Mouse (Mus musculus): ENCODE results near the gene Pgap3. TPM values are rescaled to one million over a fixed set of nuclear protein-coding genes. Genes with fewer than 3 reads are reported as not detected.
"Not testable (repeated sequence)": the region's sequence is repeated elsewhere in the genome, so short reads cannot be mapped to it uniquely, and the experiment has no call there.

The Pgap3 gene
- polyA plus RNA-seq, 1 experiment from 2014 or later = 15.1 TPM

DNA sequence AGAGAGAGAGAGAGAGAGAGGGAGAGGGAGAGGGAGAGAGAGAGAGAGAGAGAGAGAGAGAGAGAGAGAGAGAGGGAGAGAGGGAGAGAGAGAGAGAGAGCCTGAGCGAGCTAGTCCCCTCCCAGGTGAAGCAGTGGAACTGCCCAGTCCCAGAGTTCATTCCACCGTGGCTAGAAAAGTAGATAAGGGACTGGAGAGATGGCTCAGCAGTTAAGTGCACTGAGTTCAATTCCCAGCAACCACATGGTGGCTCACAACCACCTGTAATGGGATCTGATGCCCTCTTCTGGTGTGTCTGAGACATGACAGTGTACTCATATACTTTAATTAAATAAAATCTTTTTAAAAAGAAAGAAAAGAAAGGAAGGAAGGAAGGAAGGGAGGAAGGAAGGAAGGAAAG, 17.9 kb downstream of the Pgap3 start:
- H3K4me2 ChIP-seq (replicated peaks; ENCODE audit: low read depth); H3K27ac ChIP-seq (ENCODE audit: low read depth, low read length); H3K9ac ChIP-seq (ENCODE audit: low read depth, low read length); H3K4me3 ChIP-seq (ENCODE audit: low read depth, low read length); H3K9me3 ChIP-seq (ENCODE audit: control insufficient read depth); H3K4me1 ChIP-seq (replicated peaks; ENCODE audit: control insufficient read depth, insufficient read depth, low read length): not testable (repeated sequence)
- peak; percentile 52 for ATAC-seq
- 23% methylated on average over 2 of the region's 2 CpGs for WGBS
- peaks cover 39% of the 10 kb centered on the region for H3K36me3 ChIP-seq (ENCODE audit: control insufficient read depth, insufficient read depth)
- peak; percentile 50 for TF ChIP-seq CTCF (IDR thresholded peaks at IDR 0.05; ENCODE audit: low read depth)
- peaks cover 12% of the 10 kb centered on the region; the same call in 1 of the 2 replicates for H3K27me3 ChIP-seq (replicated peaks; ENCODE audit: control insufficient read depth, insufficient read depth, low read length)

DNA sequence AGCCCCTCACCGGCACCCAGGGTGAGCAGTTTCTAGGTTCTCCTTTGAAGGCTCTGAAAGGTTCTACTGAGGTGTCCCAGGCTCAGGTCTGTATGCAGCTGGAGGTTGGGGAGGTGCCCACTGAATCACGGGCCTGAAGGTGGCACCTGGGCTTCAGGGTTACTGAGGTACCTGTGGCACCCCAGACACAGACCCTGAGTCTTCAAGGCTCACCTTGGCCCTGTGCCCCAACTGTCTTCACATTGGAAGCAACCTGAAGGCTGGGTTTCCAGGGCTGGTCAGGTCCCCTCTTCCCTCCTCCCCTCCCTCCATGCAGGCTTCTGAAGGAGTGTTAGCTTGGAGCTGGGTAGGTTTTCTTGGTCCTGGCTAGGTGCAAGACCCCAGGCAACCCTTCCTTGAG, 18.6 kb downstream of the Pgap3 start:
- H3K27ac ChIP-seq (ENCODE audit: low read depth, low read length) = no peak overlapping the region
- TF ChIP-seq CTCF (IDR thresholded peaks at IDR 0.05; ENCODE audit: low read depth) = no peak
- 89% methylated on average over 2 of the region's 2 CpGs for WGBS

DNA sequence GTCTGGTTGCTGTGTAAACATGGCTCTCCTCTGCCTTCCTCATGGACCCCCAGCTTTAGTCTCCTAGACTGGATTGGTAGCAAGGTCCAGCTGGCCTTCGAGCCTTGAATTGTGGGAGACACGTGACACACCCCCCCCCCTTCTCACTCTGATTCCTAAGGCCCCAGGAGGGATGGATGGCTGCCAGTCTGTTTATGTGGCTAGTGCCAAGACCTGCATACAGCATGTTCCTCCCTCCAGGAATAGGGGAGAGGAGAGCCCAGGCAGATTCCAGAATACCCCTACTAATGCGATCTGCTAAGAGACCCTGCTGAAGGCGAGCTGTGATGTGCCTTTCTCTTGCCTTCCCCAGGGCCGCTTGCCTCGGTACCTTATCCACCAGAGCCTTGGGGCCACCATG, 20.2 kb downstream of the Pgap3 start:
- no peak for ATAC-seq
- no peak overlapping the region for H3K27ac ChIP-seq (ENCODE audit: low read depth, low read length)
- no peaks in the 10 kb centered on the region for H3K9me3 ChIP-seq (ENCODE audit: control insufficient read depth)
- H3K9ac ChIP-seq (ENCODE audit: low read depth, low read length) = no peak overlapping the region
- no peak overlapping the region for H3K4me2 ChIP-seq (replicated peaks; ENCODE audit: low read depth)
- WGBS = 72% methylated on average over 6 of the region's 6 CpGs
- H3K4me3 ChIP-seq (ENCODE audit: low read depth, low read length) = no peak overlapping the region
- peaks cover 62% of the 10 kb centered on the region for H3K36me3 ChIP-seq (ENCODE audit: control insufficient read depth, insufficient read depth)
- no peaks in the 10 kb centered on the region for H3K4me1 ChIP-seq (replicated peaks; ENCODE audit: control insufficient read depth, insufficient read depth, low read length)
- no peaks in the 10 kb centered on the region for H3K27me3 ChIP-seq (replicated peaks; ENCODE audit: control insufficient read depth, insufficient read depth, low read length)
- no peak for TF ChIP-seq CTCF (IDR thresholded peaks at IDR 0.05; ENCODE audit: low read depth)

More for the DNA sequence above, 18.6 kb downstream of the Pgap3 start:
- H3K9me3 ChIP-seq (ENCODE audit: control insufficient read depth) = no peaks in the 10 kb centered on the region
- H3K27me3 ChIP-seq (replicated peaks; ENCODE audit: control insufficient read depth, insufficient read depth, low read length) = 0 out of 2 replicates have a peak, but pooled peaks cover 5% of the 10 kb centered on the region
- ATAC-seq = no peak
- H3K4me3 ChIP-seq (ENCODE audit: low read depth, low read length) = no peak overlapping the region
- H3K4me2 ChIP-seq (replicated peaks; ENCODE audit: low read depth) = no peak overlapping the region
- H3K4me1 ChIP-seq (replicated peaks; ENCODE audit: control insufficient read depth, insufficient read depth, low read length) = no peaks in the 10 kb centered on the region
- H3K36me3 ChIP-seq (ENCODE audit: control insufficient read depth, insufficient read depth) = peaks cover 47% of the 10 kb centered on the region
- no peak overlapping the region for H3K9ac ChIP-seq (ENCODE audit: low read depth, low read length)

DNA sequence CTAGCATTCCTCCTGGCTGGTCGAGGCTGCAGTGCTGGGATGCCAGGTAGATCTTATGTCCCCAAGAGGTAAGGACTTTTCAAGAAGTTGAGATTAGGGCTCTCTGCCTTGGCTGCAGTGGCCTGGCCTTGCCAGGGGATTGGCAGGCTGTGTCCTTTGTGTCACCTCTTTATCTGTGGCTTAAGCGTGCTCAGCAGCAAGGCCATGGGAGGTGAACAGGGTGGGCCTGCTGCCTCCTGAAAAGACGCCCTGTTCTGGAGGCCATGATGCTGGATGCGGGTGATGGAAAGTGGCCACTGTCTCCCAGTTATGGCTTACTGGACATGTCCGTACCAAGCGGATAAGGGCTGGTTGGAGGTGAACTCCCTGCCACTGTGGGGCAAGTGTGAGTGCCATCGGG, 20.9 kb downstream of the Pgap3 start:
- H3K4me1 ChIP-seq (replicated peaks; ENCODE audit: control insufficient read depth, insufficient read depth, low read length) = no peaks in the 10 kb centered on the region
- no peak overlapping the region for H3K4me2 ChIP-seq (replicated peaks; ENCODE audit: low read depth)
- no peak for TF ChIP-seq CTCF (IDR thresholded peaks at IDR 0.05; ENCODE audit: low read depth)
- peaks cover 70% of the 10 kb centered on the region for H3K36me3 ChIP-seq (ENCODE audit: control insufficient read depth, insufficient read depth)
- no peak overlapping the region for H3K4me3 ChIP-seq (ENCODE audit: low read depth, low read length)
- no peaks in the 10 kb centered on the region for H3K27me3 ChIP-seq (replicated peaks; ENCODE audit: control insufficient read depth, insufficient read depth, low read length)
- H3K27ac ChIP-seq (ENCODE audit: low read depth, low read length) = no peak overlapping the region
- 84% methylated on average over 7 of the region's 7 CpGs for WGBS
- H3K9me3 ChIP-seq (ENCODE audit: control insufficient read depth) = no peaks in the 10 kb centered on the region
- ATAC-seq = no peak
- H3K9ac ChIP-seq (ENCODE audit: low read depth, low read length) = no peak overlapping the region

DNA sequence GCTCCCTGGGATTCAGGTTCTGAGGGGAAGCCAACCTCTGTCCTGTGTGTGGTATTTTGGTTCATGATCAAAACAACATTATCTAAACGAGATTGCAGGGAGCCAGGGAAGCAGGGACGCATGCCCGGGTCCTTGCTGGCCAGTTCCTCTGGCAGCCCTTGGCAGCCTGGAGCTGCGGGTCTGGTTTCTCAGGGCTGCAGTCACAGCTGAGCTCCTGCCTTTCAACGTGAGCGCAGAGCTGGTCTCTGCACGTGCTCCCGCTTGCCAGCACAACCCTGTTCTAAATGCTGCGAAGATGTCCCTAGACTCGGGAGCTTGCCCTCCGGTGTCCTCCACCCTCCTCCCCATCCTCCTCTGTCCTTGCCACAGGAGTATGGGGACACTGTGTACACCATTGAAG, 22.5 kb downstream of the Pgap3 start:
- Histone ChIP-seq H3K4me2 (replicated peaks; ENCODE audit: low read depth) (no peak overlapping the region), H3K4me3 (ENCODE audit: low read depth, low read length) (no peak overlapping the region), H3K36me3 (ENCODE audit: control insufficient read depth, insufficient read depth) (peaks cover 75% of the 10 kb centered on the region), H3K27ac (ENCODE audit: low read depth, low read length) (no peak overlapping the region), H3K27me3 (replicated peaks; ENCODE audit: control insufficient read depth, insufficient read depth, low read length) (no peaks in the 10 kb centered on the region), H3K9ac (ENCODE audit: low read depth, low read length) (no peak overlapping the region), H3K4me1 (replicated peaks; ENCODE audit: control insufficient read depth, insufficient read depth, low read length) (no peaks in the 10 kb centered on the region), H3K9me3 (ENCODE audit: control insufficient read depth) (no peaks in the 10 kb centered on the region)
- TF ChIP-seq CTCF (IDR thresholded peaks at IDR 0.05; ENCODE audit: low read depth) = no peak
- WGBS = 77% methylated on average over 11 of the region's 11 CpGs
- ATAC-seq = no peak

DNA sequence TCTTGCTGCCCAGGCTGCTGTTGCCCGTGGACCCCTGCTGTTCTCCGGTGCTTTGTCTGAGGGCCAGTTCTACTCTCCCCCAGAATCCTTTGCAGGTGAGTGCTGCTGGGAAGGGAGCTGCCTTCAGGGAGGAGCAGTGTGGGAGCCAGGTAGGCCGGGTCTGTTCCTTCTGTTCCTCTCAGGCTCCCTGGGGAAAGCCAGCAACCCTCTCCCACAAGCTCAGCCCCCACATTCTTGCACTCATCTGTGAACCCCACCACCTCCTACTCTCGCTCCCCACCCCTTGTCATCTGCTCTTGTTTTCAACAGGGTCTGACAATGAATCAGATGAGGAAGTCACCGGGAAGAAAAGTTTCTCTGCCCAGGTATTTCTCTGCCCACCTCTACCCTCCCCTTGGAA, 23.5 kb downstream of the Pgap3 start:
- H3K4me2 ChIP-seq (replicated peaks; ENCODE audit: low read depth) = no peak overlapping the region
- H3K36me3 ChIP-seq (ENCODE audit: control insufficient read depth, insufficient read depth) = peaks cover 74% of the 10 kb centered on the region
- TF ChIP-seq CTCF (IDR thresholded peaks at IDR 0.05; ENCODE audit: low read depth) = no peak
- no peaks in the 10 kb centered on the region for H3K27me3 ChIP-seq (replicated peaks; ENCODE audit: control insufficient read depth, insufficient read depth, low read length)
- WGBS = 78% methylated on average over 5 of the region's 5 CpGs
- no peak overlapping the region; the same call in 1 of the 2 replicates for H3K27ac ChIP-seq (ENCODE audit: low read depth, low read length)
- no peaks in the 10 kb centered on the region for H3K4me1 ChIP-seq (replicated peaks; ENCODE audit: control insufficient read depth, insufficient read depth, low read length)
- H3K9ac ChIP-seq (ENCODE audit: low read depth, low read length) = no peak overlapping the region
- ATAC-seq = no peak
- H3K4me3 ChIP-seq (ENCODE audit: low read depth, low read length) = no peak overlapping the region
- H3K9me3 ChIP-seq (ENCODE audit: control insufficient read depth) = no peaks in the 10 kb centered on the region

DNA sequence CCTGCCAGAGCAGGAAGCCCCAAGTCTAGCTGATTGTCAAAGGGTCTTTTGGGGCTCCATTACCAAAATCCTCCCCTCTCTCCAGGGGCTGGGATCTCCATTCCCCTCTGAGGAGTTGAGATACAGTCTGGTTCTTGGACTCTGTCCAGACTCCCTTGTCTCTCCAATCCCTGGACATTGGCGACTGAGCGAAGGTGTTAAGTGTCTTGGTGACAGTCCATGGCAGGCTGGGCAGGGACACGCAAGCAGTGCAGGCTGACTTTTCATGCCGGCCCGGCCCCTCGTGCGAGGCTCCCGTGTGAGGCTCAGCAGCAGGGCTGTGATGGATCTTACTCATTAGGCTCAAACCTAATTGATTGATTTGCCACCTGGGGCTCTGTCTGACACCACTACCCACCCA, 26.0 kb downstream of the Pgap3 start:
- Histone ChIP-seq H3K9me3 (ENCODE audit: control insufficient read depth) (no peaks in the 10 kb centered on the region), H3K4me1 (replicated peaks; ENCODE audit: control insufficient read depth, insufficient read depth, low read length) (no peaks in the 10 kb centered on the region), H3K27me3 (replicated peaks; ENCODE audit: control insufficient read depth, insufficient read depth, low read length) (no peaks in the 10 kb centered on the region), H3K27ac (ENCODE audit: low read depth, low read length) (no peak overlapping the region), H3K36me3 (ENCODE audit: control insufficient read depth, insufficient read depth) (peaks cover 55% of the 10 kb centered on the region), H3K9ac (ENCODE audit: low read depth, low read length) (no peak overlapping the region), H3K4me2 (replicated peaks; ENCODE audit: low read depth) (no peak overlapping the region), H3K4me3 (ENCODE audit: low read depth, low read length) (no peak overlapping the region)
- no peak for ATAC-seq
- TF ChIP-seq CTCF (IDR thresholded peaks at IDR 0.05; ENCODE audit: low read depth) = no peak
- WGBS = 89% methylated on average over 8 of the region's 8 CpGs
